Mouse (Mus musculus): ENCODE data around the gene Gm12185. TPM values are rescaled to one million over a fixed set of nuclear protein-coding genes. Genes with fewer than 3 reads are reported as not detected.
"Not testable (repeated sequence)": the region's sequence is repeated elsewhere in the genome, so short reads cannot be mapped to it uniquely, and the experiment has no call there.

Gm12185 gene
- total RNA-seq (2015), result 0.07 and 0.54 TPM in 2 replicates
- 1.5 and 4.9 TPM in 2 replicates for total RNA-seq (2017)

- ATAC-seq (replicated peaks; ENCODE audit: poor library complexity), result not testable (repeated sequence)
These were observed at the start of gene Gm12185 for GRCm38 (mm10) chr11:48991740-48992520. TSS of gene Gm12185 (minus strand) at chr11:48992226.

DNA sequence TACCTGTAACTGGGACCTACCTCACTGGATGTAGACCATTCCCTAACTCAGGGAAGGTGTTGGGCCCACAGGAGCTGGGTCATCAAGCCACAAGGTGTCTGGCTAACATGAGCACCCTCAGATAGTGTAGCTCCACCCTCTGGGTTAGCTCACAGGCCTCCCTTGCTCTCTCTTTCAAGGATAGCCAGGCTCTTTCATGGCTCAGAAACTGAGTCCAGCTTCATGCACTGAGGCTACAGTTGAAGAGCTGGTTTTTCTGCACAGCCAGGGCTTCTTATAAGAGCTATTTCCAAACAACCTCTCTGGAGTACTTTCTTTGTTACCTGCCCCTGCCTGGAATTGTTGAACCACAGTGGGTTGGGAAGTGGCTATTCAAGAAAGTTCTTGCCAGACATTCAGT lies 20.0 kb upstream of the Gm12185 start:
- not testable (repeated sequence) for ATAC-seq (replicated peaks; ENCODE audit: poor library complexity)

DNA sequence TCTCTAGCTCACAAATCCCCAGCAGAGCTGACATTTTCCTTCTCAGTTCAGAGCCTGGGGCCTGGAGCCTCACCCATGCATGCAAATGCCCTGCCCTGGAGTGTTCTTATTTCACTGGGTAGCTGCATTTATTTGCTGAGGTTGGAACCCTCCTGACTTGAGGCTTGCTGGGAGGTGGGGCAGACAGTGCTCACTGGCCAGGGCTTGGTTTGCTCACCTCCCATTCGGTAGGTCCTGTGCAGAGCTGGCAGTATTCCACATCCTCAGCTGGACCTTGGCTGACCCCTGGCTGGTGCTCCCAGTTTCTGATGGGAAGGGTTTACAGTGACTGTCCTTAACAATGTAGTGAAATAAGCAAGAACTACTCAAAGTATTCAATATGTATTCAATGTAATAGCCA lies 14.8 kb upstream of the Gm12185 start:
- not testable (repeated sequence) for ATAC-seq (replicated peaks; ENCODE audit: poor library complexity)

- ATAC-seq (replicated peaks; ENCODE audit: poor library complexity), result not testable (repeated sequence)
These were observed 14.3 kb upstream of the Gm12185 start for GRCm38 (mm10) chr11:49006317-49006716.

DNA sequence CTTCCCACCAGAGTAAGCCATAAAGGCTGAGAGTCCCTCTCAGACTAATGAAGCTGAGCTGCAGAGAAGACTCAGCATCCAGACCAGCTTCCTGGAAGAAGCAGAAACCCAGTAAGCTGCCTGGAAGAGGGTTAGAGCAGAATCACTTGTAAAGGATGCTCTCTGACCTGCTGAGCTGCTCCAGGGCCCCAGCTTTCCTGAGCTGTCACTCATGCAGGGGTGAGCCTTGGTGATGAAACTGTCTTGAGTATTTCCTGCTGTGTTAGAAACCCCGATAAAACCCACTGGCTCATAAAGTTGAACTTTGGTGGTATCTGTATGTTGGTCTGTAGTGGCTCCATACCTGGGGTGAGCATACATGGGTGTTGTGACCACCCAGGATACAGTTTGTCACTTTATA lies 8.4 kb upstream of the Gm12185 start:
- ATAC-seq (replicated peaks; ENCODE audit: poor library complexity), result not testable (repeated sequence)

GRCm38 (mm10) chr11:48994018-48994417 lies 2.0 kb upstream of the Gm12185 start, which contains the start of gene Tgtp1:
TSS of gene Tgtp1 (minus strand) at chr11:48994172.
- peak; percentile 62 for ATAC-seq (replicated peaks; ENCODE audit: poor library complexity)

GRCm38 (mm10) chr11:48993296-48993695 lies 1.3 kb upstream of the Gm12185 start:
- not testable (repeated sequence) for ATAC-seq (replicated peaks; ENCODE audit: poor library complexity)

DNA sequence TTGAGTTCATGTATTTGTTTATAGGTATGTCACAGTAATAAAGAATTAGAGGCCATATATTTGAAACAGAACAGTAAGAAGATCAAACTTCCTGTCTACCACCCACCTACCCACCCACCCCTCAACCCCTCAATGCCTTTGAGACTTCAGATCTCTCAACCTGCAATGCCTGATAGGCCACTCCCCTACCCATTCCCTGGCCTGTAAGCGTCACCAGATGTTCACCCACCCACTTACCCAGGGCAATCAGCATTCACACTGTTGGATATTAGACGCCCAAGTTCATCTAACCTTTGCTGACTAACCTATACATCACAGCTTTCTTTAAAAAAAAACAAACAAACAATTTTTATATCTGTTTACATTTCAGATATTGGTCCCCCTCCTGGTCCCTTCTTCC lies 2.0 kb downstream of the Gm12185 start:
- peak; percentile 53; the same call in 1 of the 2 replicates for ATAC-seq (replicated peaks; ENCODE audit: poor library complexity)

GRCm38 (mm10) chr11:48988219-48988618 lies 3.8 kb downstream of the Gm12185 start:
- ATAC-seq (replicated peaks; ENCODE audit: poor library complexity), result peak; percentile 72

DNA sequence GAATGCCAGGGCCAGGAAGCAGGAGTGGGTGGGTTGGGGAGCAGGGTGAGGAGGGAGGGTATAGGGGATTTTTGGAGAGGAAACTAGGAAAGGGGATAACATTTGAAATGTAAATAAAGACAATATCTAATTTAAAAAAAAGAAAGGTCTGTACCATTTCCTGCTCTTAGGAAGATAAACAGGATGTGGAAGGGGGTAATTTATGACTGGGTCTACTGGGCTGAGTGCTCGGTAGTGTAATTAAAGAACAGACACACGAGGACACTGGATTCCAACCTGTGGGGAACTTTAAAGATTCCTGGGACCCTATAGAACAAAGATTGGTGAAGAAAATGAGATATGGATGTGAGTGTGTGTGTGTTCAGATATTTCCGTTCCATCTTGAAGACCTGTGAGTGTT lies 9.2 kb downstream of the Gm12185 start:
- not testable (repeated sequence) for ATAC-seq (replicated peaks; ENCODE audit: poor library complexity)

DNA sequence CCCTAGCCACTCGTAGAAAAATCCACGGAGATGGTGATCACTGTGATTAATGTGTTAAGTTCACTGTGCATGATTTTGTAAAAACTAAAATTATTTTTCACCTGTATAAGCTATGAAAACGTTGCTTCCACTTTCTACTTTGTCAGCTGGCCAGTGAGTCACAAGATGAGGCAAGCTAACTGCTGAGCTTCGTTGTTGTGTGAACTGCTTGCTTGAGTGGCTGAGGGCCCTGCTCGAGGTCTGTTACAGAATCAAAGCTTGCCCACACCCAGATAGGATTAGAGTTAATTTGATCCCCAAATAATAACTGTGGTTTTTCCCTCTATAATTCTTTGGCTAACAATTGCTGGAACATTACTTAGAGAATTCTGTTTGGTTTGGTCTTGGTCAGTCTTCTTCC lies 12.0 kb downstream of the Gm12185 start:
- ATAC-seq (replicated peaks; ENCODE audit: poor library complexity), result peak; percentile 52

- peak; percentile 79 for ATAC-seq (replicated peaks; ENCODE audit: poor library complexity)
These were observed 12.8 kb downstream of the Gm12185 start, which contains the start of gene 9930111J21Rik1 for GRCm38 (mm10) chr11:48979251-48979650. TSS of gene 9930111J21Rik1 (minus strand) at chr11:48979398.

DNA sequence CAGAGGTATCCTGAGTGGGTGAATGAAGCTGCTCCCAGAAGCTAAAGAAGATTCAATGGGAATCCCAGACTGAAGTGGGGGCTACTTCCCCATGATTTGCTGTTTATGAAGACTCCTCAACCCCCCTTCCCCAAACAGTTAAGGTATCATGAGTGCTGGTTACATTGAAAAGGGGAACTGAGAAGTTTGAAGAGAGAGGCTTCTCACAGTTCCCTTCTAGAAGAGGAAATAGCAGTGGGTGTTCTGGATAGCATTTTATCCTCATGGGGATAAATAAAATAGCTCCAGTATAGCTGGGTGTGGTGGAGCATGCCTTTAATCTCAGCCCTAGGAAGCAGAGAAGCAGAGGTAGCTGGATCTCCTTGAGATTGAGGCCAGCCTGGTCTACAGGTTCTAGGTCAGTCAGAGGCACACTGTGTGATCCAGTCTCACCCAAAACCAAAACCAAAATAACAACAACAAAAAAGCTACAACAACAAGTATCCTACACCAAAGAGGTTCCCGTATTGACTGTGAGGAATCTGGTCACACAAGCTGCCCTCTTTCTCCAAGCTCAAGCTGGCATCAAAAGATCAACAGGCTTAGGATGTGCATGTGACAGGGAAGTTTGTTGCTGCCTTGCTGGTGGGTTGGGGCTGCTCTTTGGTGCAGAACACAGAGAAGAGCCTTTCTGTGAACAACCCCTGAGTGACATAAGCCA lies 13.6 kb downstream of the Gm12185 start, which contains the start of gene Olfr56:
TSS of gene Olfr56 (plus strand) at position 650 of the 700 bp plus-strand sequence.
- ATAC-seq (replicated peaks; ENCODE audit: poor library complexity), result peak; percentile 75

DNA sequence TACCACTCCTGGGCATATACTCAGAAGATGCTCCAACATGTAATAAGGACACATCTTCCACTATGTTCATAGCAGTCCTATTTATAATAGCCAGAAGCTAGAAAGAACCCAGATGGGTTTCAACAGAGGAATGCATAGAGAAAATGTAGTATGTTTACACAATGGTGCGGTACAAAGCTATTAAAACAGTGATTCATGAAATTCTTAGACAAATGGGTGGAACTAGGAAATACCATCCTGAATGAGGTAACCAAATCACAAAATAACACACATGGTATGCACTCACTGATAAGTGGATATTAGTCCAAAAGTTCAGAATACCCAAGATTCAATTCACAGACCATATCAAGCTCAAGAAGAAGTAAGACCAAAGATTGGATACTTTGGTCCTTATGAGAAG lies 17.3 kb downstream of the Gm12185 start:
- ATAC-seq (replicated peaks; ENCODE audit: poor library complexity), result not testable (repeated sequence)

DNA sequence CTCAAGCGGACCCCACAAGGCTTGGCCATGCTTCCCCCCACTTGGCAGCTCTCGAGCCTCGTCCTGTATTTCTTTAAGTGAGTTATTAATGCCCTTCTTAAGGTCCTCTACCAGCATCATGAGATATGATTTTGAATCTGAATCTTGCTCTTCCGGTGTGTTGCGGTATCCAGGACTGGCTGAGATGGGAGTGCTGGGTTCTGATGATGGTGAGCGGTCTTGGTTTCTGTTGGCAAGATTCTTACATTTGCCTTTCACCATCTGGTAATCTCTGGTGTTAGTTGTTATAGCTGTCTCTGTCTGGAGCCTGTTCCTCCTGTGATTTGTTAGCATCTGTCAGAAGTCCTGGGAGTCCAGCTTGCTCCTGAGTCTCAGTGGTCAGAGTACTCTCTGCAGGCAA lies 45.9 kb downstream of the Gm12185 start, which contains the start of gene Psme2b:
TSS of gene Psme2b (minus strand) at position 101 of the 400 bp plus-strand sequence.
- ATAC-seq (replicated peaks; ENCODE audit: poor library complexity), result not testable (repeated sequence)

GRCm38 (mm10) chr11:48939286-48939685 lies 52.7 kb downstream of the Gm12185 start:
- not testable (repeated sequence) for ATAC-seq (replicated peaks; ENCODE audit: poor library complexity)

GRCm38 (mm10) chr11:48935291-48935690 lies 56.7 kb downstream of the Gm12185 start:
- not testable (repeated sequence) for ATAC-seq (replicated peaks; ENCODE audit: poor library complexity)

DNA sequence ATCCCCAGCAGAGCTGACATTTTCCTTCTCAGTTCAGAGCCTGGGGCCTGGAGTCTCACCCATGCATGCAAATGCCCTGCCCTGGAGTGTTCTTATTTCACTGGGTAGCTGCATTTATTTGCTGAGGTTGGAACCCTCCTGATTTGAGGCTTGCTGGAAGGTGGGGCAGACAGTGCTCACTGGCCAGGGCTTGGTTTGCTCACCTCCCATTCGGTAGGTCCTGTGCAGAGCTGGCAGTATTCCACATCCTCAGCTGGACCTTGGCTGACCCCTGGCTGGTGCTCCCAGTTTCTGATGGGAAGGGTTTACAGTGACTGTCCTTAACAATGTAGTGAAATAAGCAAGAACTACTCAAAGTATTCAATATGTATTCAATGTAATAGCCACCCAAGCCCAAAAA lies 58.1 kb downstream of the Gm12185 start:
- not testable (repeated sequence) for ATAC-seq (replicated peaks; ENCODE audit: poor library complexity)

- ATAC-seq (replicated peaks; ENCODE audit: poor library complexity), result not testable (repeated sequence)
These were observed 58.6 kb downstream of the Gm12185 start for GRCm38 (mm10) chr11:48933422-48933821.

DNA sequence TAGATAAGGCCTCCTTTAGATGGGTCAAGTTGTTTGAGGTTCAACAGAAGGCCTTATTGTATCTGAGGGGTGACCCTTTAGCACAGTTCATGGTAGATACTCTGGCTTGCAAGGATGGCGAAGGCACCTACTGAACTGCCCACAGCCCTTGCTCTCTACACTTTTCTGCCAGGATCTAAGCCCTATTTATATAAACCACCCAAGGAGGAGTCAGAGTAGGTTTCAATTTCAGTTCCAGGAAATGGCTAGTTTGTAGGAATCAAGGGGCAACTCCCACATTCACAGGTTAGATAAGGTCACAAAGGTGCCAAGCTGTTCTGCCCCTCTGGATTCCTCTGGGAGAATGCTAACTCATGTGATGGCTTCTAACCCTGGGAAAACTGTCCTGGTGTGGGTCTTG lies 64.0 kb downstream of the Gm12185 start:
- peak; percentile 29; the same call in 1 of the 2 replicates for ATAC-seq (replicated peaks; ENCODE audit: poor library complexity)

GRCm38 (mm10) chr11:48926437-48926836 lies 65.6 kb downstream of the Gm12185 start:
- not testable (repeated sequence) for ATAC-seq (replicated peaks; ENCODE audit: poor library complexity)
